Mouse (Mus musculus) NIH3T3 (cell line): ENCODE results near the gene Slc17a2.
"Not testable (repeated sequence)": the region's sequence is repeated elsewhere in the genome, so short reads cannot be mapped to it uniquely, and the experiment has no call there.

ENCODE experiments used
- DNase-seq: peaks from one replicate; pipeline ENCODE4 v3.0.0-alpha.2; 2012; ENCODE audit warnings: low read depth

The Slc17a2 gene

GRCm38 (mm10) chr13:23806422-23807052 is at the start of gene Slc17a2:
Gene Slc17a2, plus strand, starts transcription at chr13:23806993.
- peak; percentile 8 for DNase-seq

- peak; percentile 58 for DNase-seq
Observed at GRCm38 (mm10) chr13:23757211-23757773, 49.5 kb upstream of the Slc17a2 start.

GRCm38 (mm10) chr13:23757921-23758320 is 48.9 kb upstream of the Slc17a2 start:
- no peak for DNase-seq

- DNase-seq: no peak
Observed at GRCm38 (mm10) chr13:23759251-23759771, 47.5 kb upstream of the Slc17a2 start.

GRCm38 (mm10) chr13:23759916-23760239 is 46.9 kb upstream of the Slc17a2 start:
- no peak for DNase-seq

GRCm38 (mm10) chr13:23760240-23760971 is 46.4 kb upstream of the Slc17a2 start:
- DNase-seq: peak; percentile 47

- peak; percentile 97 for DNase-seq
Observed at GRCm38 (mm10) chr13:23760972-23761864, 45.6 kb upstream of the Slc17a2 start, which contains the start of gene Hist1h4a. Gene Hist1h4a, minus strand, starts transcription at chr13:23761230.

- peak; percentile 78 for DNase-seq
Observed at GRCm38 (mm10) chr13:23761871-23762821, 44.6 kb upstream of the Slc17a2 start, which contains the start of gene Hist1h3a. Gene Hist1h3a, minus strand, starts transcription at chr13:23762386.

- DNase-seq: no peak
Observed at GRCm38 (mm10) chr13:23763242-23763585, 43.6 kb upstream of the Slc17a2 start.

GRCm38 (mm10) chr13:23763586-23764323 is 43.0 kb upstream of the Slc17a2 start, which contains the start of gene Hist1h1a:
Gene Hist1h1a, plus strand, starts transcription at chr13:23763666.
- DNase-seq: peak; percentile 82

GRCm38 (mm10) chr13:23764324-23765171 is 42.2 kb upstream of the Slc17a2 start:
- DNase-seq: no peak

GRCm38 (mm10) chr13:23765172-23765513 is 41.6 kb upstream of the Slc17a2 start:
- no peak for DNase-seq

- no peak for DNase-seq
Observed at GRCm38 (mm10) chr13:23766772-23767171, 40.0 kb upstream of the Slc17a2 start.

- no peak for DNase-seq
Observed at GRCm38 (mm10) chr13:23768834-23769397, 37.9 kb upstream of the Slc17a2 start.

- not testable (repeated sequence) for DNase-seq
Observed at GRCm38 (mm10) chr13:23769613-23770012, 37.2 kb upstream of the Slc17a2 start, which contains the start of gene Trim38. Gene Trim38, plus strand, starts transcription at chr13:23769913.

GRCm38 (mm10) chr13:23772561-23773313 is 34.1 kb upstream of the Slc17a2 start:
- no peak for DNase-seq

- no peak for DNase-seq
Observed at GRCm38 (mm10) chr13:23778339-23778738, 28.5 kb upstream of the Slc17a2 start.

- DNase-seq: no peak
Observed at GRCm38 (mm10) chr13:23779025-23779424, 27.8 kb upstream of the Slc17a2 start.
